Mouse (Mus musculus) kidney, embryonic 14.5 days (tissue): ENCODE measurements at regions not wholly inside any gene's neighbourhood (a gene's known extent, or its start where the extent isn't known, plus 50 kb on each side); places are given as distances from the start of the nearest gene placed in this dataset.

ENCODE experiments used
- ATAC-seq: fragments of 200-750 bp; cut with Nextera tagmentation; 2 replicates; pipeline ENCODE4 v1.8.0; 2017; ENCODE audit warnings: moderate number of reproducible peaks, mild to moderate bottlenecking, moderate TSS enrichment, moderate library complexity; ENCODE audit not compliant: low FRiP score, low TSS enrichment
- H3K27ac ChIP-seq: fragments of 300-500 bp; sonication (generic); 2 replicates; pipeline ENCODE4 v1.5.1; 2014; ENCODE audit warnings: low read depth, mild to moderate bottlenecking, low read length, moderate library complexity, mixed read lengths
- H3K27me3 ChIP-seq: fragments of 300-500 bp; sonication (generic); 2 replicates; pipeline ENCODE4 v1.6.1; 2014; ENCODE audit warnings: mild to moderate bottlenecking, low read length; ENCODE audit not compliant: control insufficient read depth, insufficient read depth
- H3K36me3 ChIP-seq: fragments of 300-500 bp; sonication (generic); 2 replicates; pipeline ENCODE4 v1.6.1; 2014; ENCODE audit warnings: low read length, mixed read lengths; ENCODE audit not compliant: control insufficient read depth, insufficient read depth
- H3K4me1 ChIP-seq: fragments of 300-500 bp; sonication (generic); 2 replicates; pipeline ENCODE4 v1.6.1; 2014; ENCODE audit warnings: low read length, mixed read lengths; ENCODE audit not compliant: control insufficient read depth, insufficient read depth
- H3K4me2 ChIP-seq: fragments of 300-500 bp; sonication (generic); replicated peaks from 2 replicates; pipeline ENCODE4 v1.6.1; 2014; ENCODE audit warnings: low read depth, mild to moderate bottlenecking, low read length
- H3K4me3 ChIP-seq: fragments of 300-500 bp; sonication (generic); 2 replicates; pipeline ENCODE4 v1.5.1; 2014; ENCODE audit warnings: mild to moderate bottlenecking, low read length
- H3K9ac ChIP-seq: fragments of 300-500 bp; sonication (generic); 2 replicates; pipeline ENCODE4 v1.6.1; 2014; ENCODE audit warnings: low read depth, mild to moderate bottlenecking, low read length, moderate library complexity
- H3K9me3 ChIP-seq: fragments of 300-500 bp; sonication (generic); 2 replicates; pipeline ENCODE4 v1.6.1; 2016; ENCODE audit warnings: low read length; ENCODE audit not compliant: control insufficient read depth
- WGBS: fragments of 180-500 bp; shearing (Covaris S2); extraction: QIAGEN DNeasy Blood & Tissue Kit; methylation state at CpG from one replicate; pipeline ENCODE4 v1.1.7; 2014; 5-methylcytosine and 5-hydroxymethylcytosine counted together

- H3K4me3 ChIP-seq: no peak overlapping the region
- H3K9ac ChIP-seq: no peak overlapping the region
- H3K9me3 ChIP-seq: no peaks in the 10 kb centered on the region
- no peak for ATAC-seq
- H3K27me3 ChIP-seq: no peaks in the 10 kb centered on the region
- 0 out of 2 replicates have a peak, but pooled peaks cover 5% of the 10 kb centered on the region for H3K4me1 ChIP-seq
- H3K27ac ChIP-seq: no peak overlapping the region
- 81% methylated on average over 1 of the region's 1 CpGs for WGBS
- H3K4me2 ChIP-seq: no peak overlapping the region
- H3K36me3 ChIP-seq: no peaks in the 10 kb centered on the region
These were observed 300.9 kb upstream of the Camk1g start for GRCm38 (mm10) chr1:193671046-193671445.

GRCm38 (mm10) chr1:193670008-193670407 is 299.9 kb upstream of the Camk1g start:
- no peak overlapping the region for H3K4me2 ChIP-seq
- H3K9me3 ChIP-seq: no peaks in the 10 kb centered on the region
- H3K9ac ChIP-seq: no peak overlapping the region
- H3K36me3 ChIP-seq: no peaks in the 10 kb centered on the region
- H3K4me1 ChIP-seq: 0 out of 2 replicates have a peak, but pooled peaks cover 5% of the 10 kb centered on the region
- no peak overlapping the region for H3K4me3 ChIP-seq
- ATAC-seq: no peak
- no peaks in the 10 kb centered on the region for H3K27me3 ChIP-seq
- H3K27ac ChIP-seq: no peak overlapping the region

- ATAC-seq: no peak
- H3K9me3 ChIP-seq: no peaks in the 10 kb centered on the region
- no peak overlapping the region for H3K9ac ChIP-seq
- H3K36me3 ChIP-seq: no peaks in the 10 kb centered on the region
- H3K4me1 ChIP-seq: 0 out of 2 replicates have a peak, but pooled peaks cover 5% of the 10 kb centered on the region
- no peaks in the 10 kb centered on the region for H3K27me3 ChIP-seq
- H3K4me3 ChIP-seq: no peak overlapping the region
- no peak overlapping the region for H3K27ac ChIP-seq
- no peak overlapping the region for H3K4me2 ChIP-seq
These were observed 298.7 kb upstream of the Camk1g start for GRCm38 (mm10) chr1:193668841-193669240.

GRCm38 (mm10) chr1:193665854-193666253 is 295.8 kb upstream of the Camk1g start:
- H3K4me3 ChIP-seq: no peak overlapping the region
- no peak overlapping the region for H3K4me2 ChIP-seq
- WGBS: 50% methylated on average over 5 of the region's 5 CpGs
- no peaks in the 10 kb centered on the region for H3K4me1 ChIP-seq
- no peak for ATAC-seq
- no peak overlapping the region for H3K27ac ChIP-seq
- H3K27me3 ChIP-seq: no peaks in the 10 kb centered on the region
- H3K9ac ChIP-seq: no peak overlapping the region
- no peaks in the 10 kb centered on the region for H3K9me3 ChIP-seq
- no peaks in the 10 kb centered on the region for H3K36me3 ChIP-seq

- ATAC-seq: no peak
- Histone ChIP-seq H3K4me2 (no peak overlapping the region), H3K4me1 (no peaks in the 10 kb centered on the region), H3K27me3 (no peaks in the 10 kb centered on the region), H3K4me3 (no peak overlapping the region), H3K36me3 (no peaks in the 10 kb centered on the region), H3K27ac (no peak overlapping the region), H3K9ac (no peak overlapping the region), H3K9me3 (no peaks in the 10 kb centered on the region)
- 82% methylated on average over 2 of the region's 2 CpGs for WGBS
These were observed 294.5 kb upstream of the Camk1g start for GRCm38 (mm10) chr1:193664569-193664968.

- WGBS: 87% methylated on average over 3 of the region's 3 CpGs
- no peak overlapping the region for H3K4me3 ChIP-seq
- H3K4me1 ChIP-seq: no peaks in the 10 kb centered on the region
- no peaks in the 10 kb centered on the region for H3K36me3 ChIP-seq
- H3K27ac ChIP-seq: no peak overlapping the region
- H3K9ac ChIP-seq: no peak overlapping the region
- H3K27me3 ChIP-seq: no peaks in the 10 kb centered on the region
- ATAC-seq: no peak
- no peaks in the 10 kb centered on the region for H3K9me3 ChIP-seq
- H3K4me2 ChIP-seq: no peak overlapping the region
These were observed 293.5 kb upstream of the Camk1g start for GRCm38 (mm10) chr1:193663587-193663986.

GRCm38 (mm10) chr1:193662166-193662890 is 292.2 kb upstream of the Camk1g start:
- no peaks in the 10 kb centered on the region for H3K36me3 ChIP-seq
- no peaks in the 10 kb centered on the region for H3K4me1 ChIP-seq
- H3K4me2 ChIP-seq: no peak overlapping the region
- H3K27me3 ChIP-seq: no peaks in the 10 kb centered on the region
- no peak overlapping the region for H3K4me3 ChIP-seq
- no peaks in the 10 kb centered on the region for H3K9me3 ChIP-seq
- 79% methylated on average over 3 of the region's 3 CpGs for WGBS
- no peak overlapping the region for H3K9ac ChIP-seq
- no peak for ATAC-seq
- H3K27ac ChIP-seq: no peak overlapping the region

GRCm38 (mm10) chr1:193661377-193661776 is 291.3 kb upstream of the Camk1g start:
- no peak overlapping the region for H3K4me3 ChIP-seq
- no peaks in the 10 kb centered on the region for H3K4me1 ChIP-seq
- no peak for ATAC-seq
- H3K27me3 ChIP-seq: no peaks in the 10 kb centered on the region
- no peaks in the 10 kb centered on the region for H3K9me3 ChIP-seq
- H3K9ac ChIP-seq: no peak overlapping the region
- WGBS: 74% methylated on average over 4 of the region's 4 CpGs
- no peak overlapping the region for H3K4me2 ChIP-seq
- H3K36me3 ChIP-seq: no peaks in the 10 kb centered on the region
- H3K27ac ChIP-seq: no peak overlapping the region

- ATAC-seq: no peak
- H3K4me1 ChIP-seq: no peaks in the 10 kb centered on the region
- H3K27ac ChIP-seq: no peak overlapping the region
These were observed 285.1 kb upstream of the Camk1g start for GRCm38 (mm10) chr1:193655076-193655677.

More at GRCm38 (mm10) chr1:193655076-193655677, 285.1 kb upstream of the Camk1g start:
- no peak overlapping the region for H3K9ac ChIP-seq
- no peaks in the 10 kb centered on the region for H3K36me3 ChIP-seq
- H3K27me3 ChIP-seq: no peaks in the 10 kb centered on the region
- H3K4me3 ChIP-seq: no peak overlapping the region
- H3K4me2 ChIP-seq: no peak overlapping the region
- no peaks in the 10 kb centered on the region for H3K9me3 ChIP-seq
- WGBS: 75% methylated on average over 14 of the region's 14 CpGs
